Mouse (Mus musculus): ENCODE results near the gene Rnase9. TPM values are rescaled to one million over a fixed set of nuclear protein-coding genes. Genes with fewer than 3 reads are reported as not detected.

The Rnase9 gene
- polyA plus RNA-seq, 1 experiment: not detected

- Histone ChIP-seq H3K9me3 (replicated peaks; ENCODE audit: control insufficient read depth, insufficient read depth, low read length, poor library complexity, severe bottlenecking) (no peaks in the 10 kb centered on the region), H3K27me3 (ENCODE audit: control insufficient read depth, insufficient read depth, low read length, poor library complexity, severe bottlenecking) (no peaks in the 10 kb centered on the region), H3K4me3 (ENCODE audit: low read depth, low read length) (no peak overlapping the region), H3K4me1 (ENCODE audit: control insufficient read depth, insufficient read depth, low read length) (peaks cover 1% of the 10 kb centered on the region), H3K9ac (ENCODE audit: low read depth, poor library complexity, severe bottlenecking) (no peak overlapping the region), H3K27ac (ENCODE audit: insufficient read depth, low read length) (no peak overlapping the region), H3K36me3 (ENCODE audit: control insufficient read depth, insufficient read depth, low read length, poor library complexity, severe bottlenecking) (no peaks in the 10 kb centered on the region)
- TF ChIP-seq POLR2A (IDR thresholded peaks at IDR 0.05; ENCODE audit: insufficient read depth, low read length) (no peak), EP300 (IDR thresholded peaks at IDR 0.05; ENCODE audit: insufficient read depth, low read depth, low read length) (no peak), CTCF (IDR thresholded peaks at IDR 0.05; ENCODE audit: low read depth, low read length) (no peak)
Measured at GRCm38 (mm10) chr14:51079180-51079579, 37.5 kb upstream of the Rnase9 start.

GRCm38 (mm10) chr14:51074335-51074734, 32.7 kb upstream of the Rnase9 start, which contains the start of gene Olfr750:
Gene Olfr750 (minus strand): TSS chr14:51074435.
- Histone ChIP-seq H3K36me3 (ENCODE audit: control insufficient read depth, insufficient read depth, low read length, poor library complexity, severe bottlenecking) (no peaks in the 10 kb centered on the region), H3K27me3 (ENCODE audit: control insufficient read depth, insufficient read depth, low read length, poor library complexity, severe bottlenecking) (no peaks in the 10 kb centered on the region), H3K27ac (ENCODE audit: insufficient read depth, low read length) (no peak within 1 kb of the TSS), H3K9me3 (replicated peaks; ENCODE audit: control insufficient read depth, insufficient read depth, low read length, poor library complexity, severe bottlenecking) (no peaks in the 10 kb centered on the region), H3K4me1 (ENCODE audit: control insufficient read depth, insufficient read depth, low read length) (no peaks in the 10 kb centered on the region), H3K4me3 (ENCODE audit: low read depth, low read length) (no peak within 1 kb of the TSS), H3K9ac (ENCODE audit: low read depth, poor library complexity, severe bottlenecking) (no peak within 1 kb of the TSS)
- TF ChIP-seq EP300 (IDR thresholded peaks at IDR 0.05; ENCODE audit: insufficient read depth, low read depth, low read length): no peak
- TF ChIP-seq POLR2A (IDR thresholded peaks at IDR 0.05; ENCODE audit: insufficient read depth, low read length): no peak

GRCm38 (mm10) chr14:51069617-51070016, 27.9 kb upstream of the Rnase9 start:
- H3K9ac ChIP-seq (ENCODE audit: low read depth, poor library complexity, severe bottlenecking): no peak overlapping the region
- H3K4me1 ChIP-seq (ENCODE audit: control insufficient read depth, insufficient read depth, low read length): no peaks in the 10 kb centered on the region
- H3K4me3 ChIP-seq (ENCODE audit: low read depth, low read length): no peak overlapping the region
- no peaks in the 10 kb centered on the region for H3K36me3 ChIP-seq (ENCODE audit: control insufficient read depth, insufficient read depth, low read length, poor library complexity, severe bottlenecking)
- H3K27me3 ChIP-seq (ENCODE audit: control insufficient read depth, insufficient read depth, low read length, poor library complexity, severe bottlenecking): no peaks in the 10 kb centered on the region
- H3K9me3 ChIP-seq (replicated peaks; ENCODE audit: control insufficient read depth, insufficient read depth, low read length, poor library complexity, severe bottlenecking): no peaks in the 10 kb centered on the region
- TF ChIP-seq POLR2A (IDR thresholded peaks at IDR 0.05; ENCODE audit: insufficient read depth, low read length) (no peak), EP300 (IDR thresholded peaks at IDR 0.05; ENCODE audit: insufficient read depth, low read depth, low read length) (no peak), CTCF (IDR thresholded peaks at IDR 0.05; ENCODE audit: low read depth, low read length) (peak; percentile 38)
- H3K27ac ChIP-seq (ENCODE audit: insufficient read depth, low read length): no peak overlapping the region

- no peak overlapping the region for H3K27ac ChIP-seq (ENCODE audit: insufficient read depth, low read length)
- no peak overlapping the region for H3K9ac ChIP-seq (ENCODE audit: low read depth, poor library complexity, severe bottlenecking)
- H3K36me3 ChIP-seq (ENCODE audit: control insufficient read depth, insufficient read depth, low read length, poor library complexity, severe bottlenecking): no peaks in the 10 kb centered on the region
- no peaks in the 10 kb centered on the region for H3K27me3 ChIP-seq (ENCODE audit: control insufficient read depth, insufficient read depth, low read length, poor library complexity, severe bottlenecking)
- no peaks in the 10 kb centered on the region for H3K9me3 ChIP-seq (replicated peaks; ENCODE audit: control insufficient read depth, insufficient read depth, low read length, poor library complexity, severe bottlenecking)
- TF ChIP-seq EP300 (IDR thresholded peaks at IDR 0.05; ENCODE audit: insufficient read depth, low read depth, low read length): no peak
- no peak for TF ChIP-seq CTCF (IDR thresholded peaks at IDR 0.05; ENCODE audit: low read depth, low read length)
- TF ChIP-seq POLR2A (IDR thresholded peaks at IDR 0.05; ENCODE audit: insufficient read depth, low read length): no peak
- no peak overlapping the region for H3K4me3 ChIP-seq (ENCODE audit: low read depth, low read length)
- no peaks in the 10 kb centered on the region for H3K4me1 ChIP-seq (ENCODE audit: control insufficient read depth, insufficient read depth, low read length)
Measured at GRCm38 (mm10) chr14:51068956-51069355, 27.3 kb upstream of the Rnase9 start.

- Histone ChIP-seq H3K27ac (ENCODE audit: insufficient read depth, low read length) (no peak overlapping the region), H3K27me3 (ENCODE audit: control insufficient read depth, insufficient read depth, low read length, poor library complexity, severe bottlenecking) (no peaks in the 10 kb centered on the region), H3K4me3 (ENCODE audit: low read depth, low read length) (no peak overlapping the region), H3K9me3 (replicated peaks; ENCODE audit: control insufficient read depth, insufficient read depth, low read length, poor library complexity, severe bottlenecking) (no peaks in the 10 kb centered on the region), H3K9ac (ENCODE audit: low read depth, poor library complexity, severe bottlenecking) (no peak overlapping the region), H3K36me3 (ENCODE audit: control insufficient read depth, insufficient read depth, low read length, poor library complexity, severe bottlenecking) (no peaks in the 10 kb centered on the region), H3K4me1 (ENCODE audit: control insufficient read depth, insufficient read depth, low read length) (no peaks in the 10 kb centered on the region)
- TF ChIP-seq POLR2A (IDR thresholded peaks at IDR 0.05; ENCODE audit: insufficient read depth, low read length): no peak
- TF ChIP-seq CTCF (IDR thresholded peaks at IDR 0.05; ENCODE audit: low read depth, low read length): no peak
- TF ChIP-seq EP300 (IDR thresholded peaks at IDR 0.05; ENCODE audit: insufficient read depth, low read depth, low read length): no peak
Measured at GRCm38 (mm10) chr14:51060761-51061160, 19.1 kb upstream of the Rnase9 start.

GRCm38 (mm10) chr14:51057401-51057831, 15.7 kb upstream of the Rnase9 start, which contains the start of gene Rnase12:
Gene Rnase12 (minus strand): TSS chr14:51057661.
- Histone ChIP-seq H3K36me3 (ENCODE audit: control insufficient read depth, insufficient read depth, low read length, poor library complexity, severe bottlenecking) (no peaks in the 10 kb centered on the region), H3K4me3 (ENCODE audit: low read depth, low read length) (no peak within 1 kb of the TSS), H3K27ac (ENCODE audit: insufficient read depth, low read length) (no peak within 1 kb of the TSS), H3K9me3 (replicated peaks; ENCODE audit: control insufficient read depth, insufficient read depth, low read length, poor library complexity, severe bottlenecking) (no peaks in the 10 kb centered on the region), H3K27me3 (ENCODE audit: control insufficient read depth, insufficient read depth, low read length, poor library complexity, severe bottlenecking) (no peaks in the 10 kb centered on the region), H3K4me1 (ENCODE audit: control insufficient read depth, insufficient read depth, low read length) (peaks cover 3% of the 10 kb centered on the region), H3K9ac (ENCODE audit: low read depth, poor library complexity, severe bottlenecking) (no peak within 1 kb of the TSS)
- no peak for TF ChIP-seq POLR2A (IDR thresholded peaks at IDR 0.05; ENCODE audit: insufficient read depth, low read length)
- TF ChIP-seq CTCF (IDR thresholded peaks at IDR 0.05; ENCODE audit: low read depth, low read length): no peak
- TF ChIP-seq EP300 (IDR thresholded peaks at IDR 0.05; ENCODE audit: insufficient read depth, low read depth, low read length): no peak

Measured in ES-Bruce4 (cell line).